Mouse (Mus musculus): ENCODE data around the gene Olfr365. TPM values are rescaled to one million over a fixed set of nuclear protein-coding genes. Genes with fewer than 3 reads are reported as not detected.

Olfr365 gene
- not detected in 2 replicates for polyA plus RNA-seq (2012; rRNA removed)

DNA sequence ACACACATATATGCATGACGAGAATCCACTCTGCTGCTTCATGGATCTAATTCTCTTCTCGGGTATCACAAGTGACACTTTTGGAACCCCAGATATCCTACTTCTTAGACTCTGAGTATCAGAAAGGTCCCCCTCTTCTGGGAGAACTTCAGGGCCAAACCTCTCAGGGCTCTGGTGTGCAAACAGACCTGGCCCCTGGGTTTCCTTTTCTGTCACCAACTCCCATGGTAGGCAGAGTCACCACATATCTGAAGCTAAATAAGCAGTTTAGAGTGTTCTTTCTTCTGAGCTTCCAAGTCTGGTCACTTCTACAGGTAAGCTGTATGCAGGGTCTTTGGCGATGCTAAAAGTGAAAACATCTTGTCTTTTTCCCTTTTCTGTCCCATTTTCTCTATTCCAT lies at the start of gene Olfr365:
Gene Olfr365 (plus strand): TSS at position 301 of the 400 bp plus-strand sequence.
- Histone ChIP-seq H3K4me3 (ENCODE audit: control insufficient read depth, insufficient read depth, low read length) (no peak within 1 kb of the TSS), H3K27me3 (ENCODE audit: control insufficient read depth, insufficient read depth, low read length) (no peaks in the 10 kb centered on the region), H3K4me1 (replicated peaks; ENCODE audit: control insufficient read depth, insufficient read depth, low read length) (no peaks in the 10 kb centered on the region), H3K36me3 (ENCODE audit: control insufficient read depth, insufficient read depth, low read length) (no peaks in the 10 kb centered on the region), H3K27ac (ENCODE audit: control insufficient read depth, insufficient read depth, low read length) (no peak within 1 kb of the TSS)
- TF ChIP-seq CTCF (IDR thresholded peaks at IDR 0.05; ENCODE audit: borderline replicate concordance, control insufficient read depth, extremely low read depth, insufficient read depth, low read length, poor library complexity), result no peak
- TF ChIP-seq POLR2A (IDR thresholded peaks at IDR 0.05; ENCODE audit: control insufficient read depth, extremely low read depth, insufficient read depth, low read length, poor library complexity), result no peak
- no peak for DNase-seq
- WGBS, result 80% methylated on average over 3 of the region's 3 CpGs

DNA sequence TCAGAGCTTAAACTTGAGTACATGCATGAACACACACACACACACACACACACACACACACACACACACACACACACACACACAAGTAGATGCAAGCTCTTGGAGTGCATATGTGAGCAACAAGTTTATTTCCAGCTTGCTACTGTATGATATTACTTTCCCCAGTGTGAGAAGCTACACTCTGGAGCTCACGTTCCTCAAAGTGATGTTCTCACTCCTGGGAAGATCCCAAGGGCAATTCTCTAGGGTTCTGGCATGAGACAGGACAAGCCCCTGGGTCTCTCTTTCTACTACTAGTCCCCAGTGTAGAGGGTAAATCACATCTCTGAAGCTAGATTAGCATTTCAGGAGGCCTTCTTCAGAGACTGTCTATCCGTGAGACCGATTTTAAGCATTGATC lies 49.0 kb upstream of the Olfr365 start, which contains the start of gene Olfr364-ps1:
Gene Olfr364-ps1 (plus strand): TSS at position 301 of the 400 bp plus-strand sequence.
- no peak for DNase-seq
- H3K4me1 ChIP-seq (replicated peaks; ENCODE audit: control insufficient read depth, insufficient read depth, low read length), result no peaks in the 10 kb centered on the region
- H3K36me3 ChIP-seq (ENCODE audit: control insufficient read depth, insufficient read depth, low read length), result no peaks in the 10 kb centered on the region
- no peaks in the 10 kb centered on the region for H3K27me3 ChIP-seq (ENCODE audit: control insufficient read depth, insufficient read depth, low read length)
- WGBS, result 87% methylated on average over 3 of the region's 3 CpGs
- no peak within 1 kb of the TSS for H3K4me3 ChIP-seq (ENCODE audit: control insufficient read depth, insufficient read depth, low read length)
- no peak for TF ChIP-seq CTCF (IDR thresholded peaks at IDR 0.05; ENCODE audit: borderline replicate concordance, control insufficient read depth, extremely low read depth, insufficient read depth, low read length, poor library complexity)
- TF ChIP-seq POLR2A (IDR thresholded peaks at IDR 0.05; ENCODE audit: control insufficient read depth, extremely low read depth, insufficient read depth, low read length, poor library complexity), result no peak
- no peak within 1 kb of the TSS for H3K27ac ChIP-seq (ENCODE audit: control insufficient read depth, insufficient read depth, low read length)

DNA sequence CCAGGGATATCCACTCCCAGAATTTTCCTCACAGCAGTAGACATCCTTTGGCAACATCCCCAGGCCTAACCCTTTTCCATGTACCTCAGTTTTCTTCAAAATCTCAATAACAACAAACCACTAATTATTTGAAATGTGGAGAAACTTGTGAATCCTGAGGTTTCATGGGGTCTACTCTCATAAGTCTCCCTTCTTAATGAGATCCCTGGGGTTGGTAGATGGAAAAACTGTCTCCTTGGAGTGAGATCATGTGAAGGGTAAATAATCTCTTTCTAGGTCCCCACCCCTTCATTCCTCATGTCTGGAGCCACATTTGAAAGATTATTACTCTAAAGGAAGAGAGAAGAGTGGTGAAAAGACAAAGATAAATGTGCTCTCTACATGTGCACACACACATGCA lies 23.3 kb downstream of the Olfr365 start, which contains the start of gene Olfr366:
Gene Olfr366 (plus strand): TSS at position 301 of the 400 bp plus-strand sequence.
- no peak for TF ChIP-seq CTCF (IDR thresholded peaks at IDR 0.05; ENCODE audit: borderline replicate concordance, control insufficient read depth, extremely low read depth, insufficient read depth, low read length, poor library complexity)
- Histone ChIP-seq H3K4me3 (ENCODE audit: control insufficient read depth, insufficient read depth, low read length) (no peak within 1 kb of the TSS), H3K36me3 (ENCODE audit: control insufficient read depth, insufficient read depth, low read length) (no peaks in the 10 kb centered on the region), H3K27me3 (ENCODE audit: control insufficient read depth, insufficient read depth, low read length) (no peaks in the 10 kb centered on the region), H3K4me1 (replicated peaks; ENCODE audit: control insufficient read depth, insufficient read depth, low read length) (no peaks in the 10 kb centered on the region), H3K27ac (ENCODE audit: control insufficient read depth, insufficient read depth, low read length) (no peak within 1 kb of the TSS)
- no peak for DNase-seq

Other genes with a start within 250 kb of the Olfr365 start
- gene Olfr357, start 194.4 kb upstream of the Olfr365 start, polyA plus RNA-seq (2012; rRNA removed), result not detected in 2 replicates
- gene Olfr358, start 178.9 kb upstream of the Olfr365 start, polyA plus RNA-seq (2012; rRNA removed), result not detected in 2 replicates
- not detected in 2 replicates for gene Olfr360, start 122.5 kb upstream of the Olfr365 start, polyA plus RNA-seq (2012; rRNA removed)
- not detected in 2 replicates for gene Olfr361, start 98.9 kb upstream of the Olfr365 start, polyA plus RNA-seq (2012; rRNA removed)
- not detected in 2 replicates for gene Olfr362, start 70.3 kb upstream of the Olfr365 start, polyA plus RNA-seq (2012; rRNA removed)
- gene Olfr364-ps1, start 48.9 kb upstream of the Olfr365 start, polyA plus RNA-seq (2012; rRNA removed), result not detected in 2 replicates
- gene Olfr366, start 23.4 kb downstream of the Olfr365 start, polyA plus RNA-seq (2012; rRNA removed), result not detected in 2 replicates
- 0.18 TPM in 1 of 2 replicates, not detected in the other for gene Olfr368, start 138.3 kb downstream of the Olfr365 start, polyA plus RNA-seq (2012; rRNA removed)
- 17.0 and 17.7 TPM in 2 replicates for gene Pdcl, start 171.1 kb downstream of the Olfr365 start, polyA plus RNA-seq (2012; rRNA removed)
- gene Rc3h2, start 234.7 kb downstream of the Olfr365 start, polyA plus RNA-seq (2012; rRNA removed), result 13.8 and 14.8 TPM in 2 replicates

All from thymus, adult 2 months (tissue).